Mouse (Mus musculus) forebrain, embryonic 11.5 days (tissue): ENCODE measurements at regions not wholly inside any gene's neighbourhood (a gene's known extent, or its start where the extent isn't known, plus 50 kb on each side); places are given as distances from the start of the nearest gene placed in this dataset.

ENCODE experiments used
- ATAC-seq: fragments of 200-750 bp; cut with Nextera tagmentation; replicated peaks from 2 replicates; pipeline ENCODE4 v1.8.0; 2017; ENCODE audit warnings: moderate TSS enrichment; ENCODE audit not compliant: low FRiP score
- DNase-seq: peaks from one replicate; pipeline ENCODE4 v3.0.0-alpha.2; 2017; ENCODE audit warnings: low spot score
- H3K27ac ChIP-seq: fragments of 300-500 bp; sonication (generic); 2 replicates; pipeline ENCODE4 v1.5.1; 2014; ENCODE audit warnings: low read depth, low read length
- H3K27me3 ChIP-seq: fragments of 300-500 bp; sonication (generic); 2 replicates; pipeline ENCODE4 v1.6.1; 2014; ENCODE audit warnings: mild to moderate bottlenecking, low read length, mixed read lengths; ENCODE audit not compliant: control insufficient read depth, insufficient read depth
- H3K36me3 ChIP-seq: fragments of 300-500 bp; sonication (generic); 2 replicates; pipeline ENCODE4 v1.6.1; 2014; ENCODE audit warnings: mild to moderate bottlenecking, low read length, moderate library complexity, mixed read lengths; ENCODE audit not compliant: control insufficient read depth, insufficient read depth
- H3K4me1 ChIP-seq: fragments of 300-500 bp; sonication (generic); replicated peaks from 2 replicates; pipeline ENCODE4 v1.6.1; 2014; ENCODE audit warnings: low read length, mixed read lengths; ENCODE audit not compliant: control insufficient read depth, insufficient read depth
- H3K4me2 ChIP-seq: fragments of 300-500 bp; sonication (generic); 2 replicates; pipeline ENCODE4 v1.6.1; 2014; ENCODE audit warnings: low read depth, mild to moderate bottlenecking, low read length, moderate library complexity, mixed read lengths; ENCODE audit not compliant: severe bottlenecking
- H3K4me3 ChIP-seq: fragments of 300-500 bp; sonication (generic); 2 replicates; pipeline ENCODE4 v1.5.1; 2014; ENCODE audit warnings: low read depth, low read length
- H3K9ac ChIP-seq: fragments of 300-500 bp; sonication (generic); 2 replicates; pipeline ENCODE4 v1.6.1; 2014; ENCODE audit warnings: low read length
- H3K9me3 ChIP-seq: fragments of 300-500 bp; sonication (generic); 2 replicates; pipeline ENCODE4 v1.6.1; 2016; ENCODE audit warnings: low read length, mixed read lengths; ENCODE audit not compliant: control insufficient read depth
- WGBS: fragments of 180-500 bp; shearing (Covaris S2); extraction: QIAGEN DNeasy Blood & Tissue Kit; methylation state at CpG from one replicate; pipeline ENCODE4 v1.1.7; 2014; 5-methylcytosine and 5-hydroxymethylcytosine counted together

GRCm38 (mm10) chr2:92845061-92845769, 69.7 kb upstream of the Syt13 start:
- Histone ChIP-seq H3K27me3 (no peaks in the 10 kb centered on the region), H3K4me1 (peaks cover 7% of the 10 kb centered on the region; the same call in 1 of the 2 replicates), H3K27ac (no peak overlapping the region), H3K36me3 (no peaks in the 10 kb centered on the region), H3K4me3 (no peak overlapping the region), H3K9me3 (no peaks in the 10 kb centered on the region), H3K4me2 (no peak overlapping the region), H3K9ac (no peak overlapping the region)
- DNase-seq (no peak), ATAC-seq (no peak)
- 19% methylated on average over 14 of the region's 14 CpGs for WGBS

GRCm38 (mm10) chr2:92848962-92849361, 65.9 kb upstream of the Syt13 start:
- peaks cover 7% of the 10 kb centered on the region; the same call in 1 of the 2 replicates for H3K4me1 ChIP-seq
- H3K27me3 ChIP-seq: no peaks in the 10 kb centered on the region

DNA sequence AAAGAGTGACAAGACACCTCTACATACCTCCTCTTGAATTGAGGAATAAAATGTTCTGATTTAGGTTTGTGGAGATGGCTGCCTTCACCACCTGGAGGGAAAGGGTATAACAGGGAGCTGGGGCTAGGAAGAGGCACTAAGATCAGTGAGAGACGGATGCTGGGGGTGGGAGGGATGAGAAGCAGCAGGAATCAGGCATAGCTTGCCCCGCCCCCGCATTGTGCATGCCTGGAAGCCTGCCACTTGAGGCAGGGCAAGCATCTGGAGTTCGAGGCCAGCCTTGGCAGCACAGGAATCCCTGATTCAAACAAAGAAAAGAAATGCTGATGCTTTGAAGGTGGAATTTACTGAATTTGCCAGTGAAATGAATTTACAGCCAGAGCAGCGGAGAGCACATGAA, 63.6 kb upstream of the Syt13 start:
- Histone ChIP-seq H3K9ac (no peak overlapping the region), H3K27me3 (no peaks in the 10 kb centered on the region), H3K27ac (no peak overlapping the region), H3K9me3 (no peaks in the 10 kb centered on the region), H3K4me3 (no peak overlapping the region), H3K4me2 (no peak overlapping the region), H3K36me3 (no peaks in the 10 kb centered on the region), H3K4me1 (no peaks in the 10 kb centered on the region)
- no peak for DNase-seq
- ATAC-seq: no peak
- 37% methylated on average over 5 of the region's 5 CpGs for WGBS

More at GRCm38 (mm10) chr2:92848962-92849361, 65.9 kb upstream of the Syt13 start:
- no peak overlapping the region for H3K4me2 ChIP-seq
- WGBS: 71% methylated on average over 13 of the region's 13 CpGs
- H3K9ac ChIP-seq: no peak overlapping the region
- no peak for ATAC-seq
- H3K9me3 ChIP-seq: no peaks in the 10 kb centered on the region
- no peaks in the 10 kb centered on the region for H3K36me3 ChIP-seq
- H3K27ac ChIP-seq: no peak overlapping the region
- no peak for DNase-seq
- no peak overlapping the region for H3K4me3 ChIP-seq

- no peaks in the 10 kb centered on the region for H3K4me1 ChIP-seq
- no peak overlapping the region for H3K4me3 ChIP-seq
- H3K4me2 ChIP-seq: no peak overlapping the region
- whole genome bisulfite sequencing: 95% methylated on average over 3 of the region's 3 CpGs
- no peaks in the 10 kb centered on the region for H3K9me3 ChIP-seq
- DNase-seq: no peak
- H3K27me3 ChIP-seq: no peaks in the 10 kb centered on the region
- ATAC-seq: no peak
- H3K36me3 ChIP-seq: no peaks in the 10 kb centered on the region
- no peak overlapping the region for H3K9ac ChIP-seq
- H3K27ac ChIP-seq: no peak overlapping the region
Observed at GRCm38 (mm10) chr2:92853175-92853574, 61.7 kb upstream of the Syt13 start.

GRCm38 (mm10) chr2:92854331-92854730, 60.6 kb upstream of the Syt13 start:
- Histone ChIP-seq H3K9me3 (no peaks in the 10 kb centered on the region), H3K4me1 (no peaks in the 10 kb centered on the region), H3K27ac (no peak overlapping the region), H3K4me3 (no peak overlapping the region), H3K36me3 (no peaks in the 10 kb centered on the region), H3K27me3 (no peaks in the 10 kb centered on the region), H3K4me2 (no peak overlapping the region), H3K9ac (no peak overlapping the region)
- DNase-seq (no peak), ATAC-seq (no peak)
- WGBS: 58% methylated on average over 4 of the region's 4 CpGs

DNA sequence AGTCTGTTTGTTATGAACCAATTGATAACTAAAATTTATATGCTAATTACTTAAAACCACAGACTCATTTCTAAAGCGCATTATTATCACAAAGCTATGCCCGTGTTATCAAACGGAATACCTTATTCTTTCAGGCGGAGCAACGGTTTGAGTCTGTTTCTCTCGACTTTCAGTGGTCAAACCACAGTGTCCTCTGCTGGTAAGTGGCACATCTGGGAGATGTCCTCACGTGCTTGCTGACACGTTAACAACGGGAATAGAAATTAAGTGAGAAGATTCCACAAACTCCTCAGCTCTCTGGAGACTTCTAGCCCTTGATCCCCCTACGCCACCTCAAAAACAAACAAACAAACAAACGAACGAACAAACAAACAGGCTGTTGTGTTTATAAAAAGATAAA, 58.9 kb upstream of the Syt13 start:
- no peaks in the 10 kb centered on the region for H3K4me1 ChIP-seq
- ATAC-seq (no peak), DNase-seq (no peak)
- no peaks in the 10 kb centered on the region for H3K36me3 ChIP-seq
- no peaks in the 10 kb centered on the region for H3K9me3 ChIP-seq
- no peak overlapping the region for H3K4me3 ChIP-seq
- no peak overlapping the region for H3K4me2 ChIP-seq
- 83% methylated on average over 12 of the region's 12 CpGs for WGBS
- no peak overlapping the region for H3K9ac ChIP-seq
- H3K27ac ChIP-seq: no peak overlapping the region
- no peaks in the 10 kb centered on the region for H3K27me3 ChIP-seq

DNA sequence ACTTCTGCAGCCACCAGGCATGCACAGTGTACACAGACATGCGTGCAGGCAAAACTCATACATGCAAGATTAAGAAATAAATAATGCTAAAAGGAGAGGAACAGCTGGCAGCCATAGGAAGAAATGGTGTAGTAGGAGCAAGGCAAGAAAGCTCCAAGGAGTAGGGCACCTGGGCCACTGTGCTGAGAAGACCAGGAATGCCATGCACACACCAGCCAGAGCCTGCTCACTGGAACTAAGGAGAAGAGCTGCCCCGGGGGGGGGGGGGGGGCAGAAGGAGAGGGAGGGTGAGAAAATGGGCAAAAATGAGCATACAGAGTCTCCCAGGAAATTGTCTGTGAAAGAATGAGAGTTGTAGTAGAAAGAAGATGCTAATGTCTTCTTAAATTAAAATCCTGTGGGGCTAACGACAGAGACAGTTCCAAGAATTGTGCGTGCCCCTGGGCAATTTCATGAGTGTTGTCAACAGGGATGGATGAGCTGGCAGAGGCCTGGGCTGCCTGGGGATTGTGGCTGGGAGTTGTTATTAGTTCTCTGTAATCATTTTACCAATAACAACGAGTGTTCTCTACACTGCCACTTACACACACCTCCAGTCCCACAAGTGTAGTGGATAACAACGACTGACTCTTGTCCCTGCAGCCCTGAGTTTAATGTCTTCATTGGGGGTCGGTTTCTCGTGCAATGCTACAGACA, 54.2 kb upstream of the Syt13 start:
- Histone ChIP-seq H3K9ac (no peak overlapping the region), H3K4me1 (no peaks in the 10 kb centered on the region), H3K27ac (no peak overlapping the region), H3K4me2 (no peak overlapping the region), H3K9me3 (no peaks in the 10 kb centered on the region; the same call in 1 of the 2 replicates), H3K27me3 (no peaks in the 10 kb centered on the region), H3K36me3 (no peaks in the 10 kb centered on the region), H3K4me3 (no peak overlapping the region)
- 80% methylated on average over 8 of the region's 8 CpGs for WGBS
- ATAC-seq (no peak), DNase-seq (no peak)
